Mouse (Mus musculus): ENCODE data around the gene Pnliprp2. TPM values are rescaled to one million over a fixed set of nuclear protein-coding genes. Genes with fewer than 3 reads are reported as not detected.

The Pnliprp2 gene
- total RNA-seq, 4 experiments from 2014 or later: not detected

- DNase-seq: no peak
Observed at GRCm38 (mm10) chr19:58805191-58805779, 45.8 kb downstream of the Pnliprp2 start.

GRCm38 (mm10) chr19:58806364-58806763 is 46.8 kb downstream of the Pnliprp2 start:
- peak; percentile 46 for DNase-seq

- no peak for DNase-seq
Observed at GRCm38 (mm10) chr19:58808864-58809263, 49.3 kb downstream of the Pnliprp2 start.

GRCm38 (mm10) chr19:58810536-58810935 is 51.0 kb downstream of the Pnliprp2 start:
- peak; percentile 87 for DNase-seq

- no peak for DNase-seq
Observed at GRCm38 (mm10) chr19:58815179-58815922, 55.8 kb downstream of the Pnliprp2 start.

GRCm38 (mm10) chr19:58816453-58817041 is 57.0 kb downstream of the Pnliprp2 start:
- no peak for DNase-seq

- no peak for DNase-seq
Observed at GRCm38 (mm10) chr19:58817398-58817797, 57.9 kb downstream of the Pnliprp2 start.

- DNase-seq: no peak
Observed at GRCm38 (mm10) chr19:58818571-58819415, 59.3 kb downstream of the Pnliprp2 start.

- DNase-seq: peak; percentile 89
Observed at GRCm38 (mm10) chr19:58822454-58823200, 63.1 kb downstream of the Pnliprp2 start.

- DNase-seq: no peak
Observed at GRCm38 (mm10) chr19:58823301-58823700, 63.8 kb downstream of the Pnliprp2 start.

- no peak for DNase-seq
Observed at GRCm38 (mm10) chr19:58824316-58824715, 64.8 kb downstream of the Pnliprp2 start.

Other genes starting within 250 kb of the Pnliprp2 start
- gene Ccdc172, start 247.7 kb upstream of the Pnliprp2 start, total RNA-seq (2022): not detected
- not detected for gene Pnlip, start 107.2 kb upstream of the Pnliprp2 start, total RNA-seq (2022)
- gene Pnliprp1, start 30.8 kb upstream of the Pnliprp2 start, total RNA-seq (2022): not detected
- gene 1700019N19Rik, start 34.7 kb downstream of the Pnliprp2 start, total RNA-seq (2022): under 1 TPM in 1 of 4 experiments, not detected in 3; 0.28 TPM
- under 1 TPM; 0.24 to 0.71 (median 0.29) TPM for gene Eno4, start 183.7 kb downstream of the Pnliprp2 start, total RNA-seq (2022)
- gene Hspa12a, start 183.9 kb downstream of the Pnliprp2 start, total RNA-seq (2022): 100 to 1,000 TPM in 3 of 4 experiments, 10 to 100 TPM in 1; 90.2 to 190 (median 131) TPM